Mouse (Mus musculus) thymus, adult 2 months (tissue): ENCODE measurements around the gene Akirin2.

Experiments used
- CTCF ChIP-seq: fragments of 200-500 bp; IDR thresholded peaks from 2 replicates; pipeline ENCODE4 v1.5.1; 2012; ENCODE audit warnings: mild to moderate bottlenecking, control low read depth, low read length, moderate library complexity, borderline replicate concordance; ENCODE audit not compliant: control insufficient read depth, poor library complexity, insufficient read depth; ENCODE audit errors: extremely low read depth
- POLR2A ChIP-seq: fragments of 200-500 bp; IDR thresholded peaks from 2 replicates; pipeline ENCODE4 v1.6.1; 2012; ENCODE audit warnings: mild to moderate bottlenecking, low read length, control low read depth, moderate library complexity; ENCODE audit not compliant: control insufficient read depth, poor library complexity, insufficient read depth; ENCODE audit errors: extremely low read depth

- TF ChIP-seq CTCF, result no peak
- no peak for TF ChIP-seq POLR2A
Measured at GRCm38 (mm10) chr4:34556183-34556582, 5.4 kb downstream of the Akirin2 start.
